In the genomic region with DNA sequence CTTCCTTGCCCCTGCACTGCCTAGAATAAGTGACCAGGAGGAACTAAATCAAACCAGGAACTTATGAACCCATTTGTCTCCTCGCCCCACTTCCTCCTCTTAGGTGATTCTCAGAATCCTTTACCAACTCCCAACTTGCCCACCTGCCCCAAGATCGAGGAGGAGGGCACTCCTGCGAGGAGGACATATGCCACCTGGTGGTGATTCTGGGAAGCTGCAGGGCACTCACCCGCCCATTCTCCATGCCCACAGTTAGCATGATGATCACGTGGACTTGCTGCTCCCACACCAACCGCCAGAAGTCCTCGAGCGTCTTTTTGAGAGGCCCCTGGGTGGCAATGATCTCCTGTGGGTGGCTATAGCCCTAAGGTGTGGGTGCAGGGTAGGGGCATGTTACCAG, we compare ENCODE assay signal across 9 mouse cellular contexts. TPM values are rescaled to one million over a fixed set of nuclear protein-coding genes. Genes with fewer than 3 reads are reported as not detected.
A peak's percentile ranks its signal among the peaks of the same experiment; 100 is the strongest.
DNase-seq lines count a peak whose midpoint lies in the region; ATAC-seq and TF ChIP-seq lines count a peak whose summit lies in the region.
"Had no signal": no experiment of that assay in that cellular context is flagged by ENCODE, and none has a peak within 500 bp of the region (broad histone marks: within the 10 kb centered on the region; RNA-seq: fewer than 3 reads in every experiment).

No protein-coding gene starts in this region.

- peak; percentile 35 to 36 for DNase-seq in cerebellum, adult 18-20 months
- no peak for DNase-seq in cerebellum, adult 11 months
- DNase-seq in testis, postnatal 14 days (ENCODE audit: low spot score) = no peak
- peak; percentile 70 for DNase-seq in embryonic facial prominence, embryonic 10.5 days (ENCODE audit: low spot score)
- peak; percentile 49 to 65 for DNase-seq in left cerebral cortex, postnatal 14 days (ENCODE audit: low spot score in 2 of 2)
- peak; percentile 62 to 65 for DNase-seq in thymus, postnatal 36 days

- H3K4me3 ChIP-seq in testis, adult 2 months (ENCODE audit: control insufficient read depth, low read depth, low read length) = no peak overlapping the region
- no peak overlapping the region for H3K4me3 ChIP-seq in embryonic facial prominence, embryonic 10.5 days
- H3K4me3 ChIP-seq: stomach, embryonic 15.5 days had no signal

- intact Hi-C loops in left cerebral cortex, postnatal 14 days (cut with DNase I) = loop anchor here (2.0 kb wide), 1 partner anchor 20 kb away; the partner anchor contains the start of gene Ptpn7

- no peak for TF ChIP-seq POLR2A in testis, adult 2 months (IDR thresholded peaks at IDR 0.05; ENCODE audit: control insufficient read depth, low read depth, low read length)

- WGBS in embryonic facial prominence, embryonic 10.5 days = 12% methylated on average over 8 of the region's 8 CpGs

- no peaks in the 10 kb centered on the region for H3K27me3 ChIP-seq in testis, adult 2 months (ENCODE audit: control insufficient read depth, insufficient read depth, low read length)
- H3K27me3 ChIP-seq in embryonic facial prominence, embryonic 10.5 days (replicated peaks; ENCODE audit: low read depth, poor library complexity, severe bottlenecking) = peaks cover 10% of the 10 kb centered on the region
- H3K27me3 ChIP-seq: stomach, embryonic 15.5 days had no signal

- no peaks in the 10 kb centered on the region for H3K36me3 ChIP-seq in testis, adult 2 months (ENCODE audit: control insufficient read depth, insufficient read depth, low read length)
- H3K36me3 ChIP-seq in embryonic facial prominence, embryonic 10.5 days (replicated peaks) = no peaks in the 10 kb centered on the region
- H3K36me3 ChIP-seq: stomach, embryonic 15.5 days had no signal

- TF ChIP-seq CTCF in testis, adult 2 months (IDR thresholded peaks at IDR 0.05; ENCODE audit: control insufficient read depth, insufficient read depth, insufficient replicate concordance, low read depth, low read length) = peak; percentile 88

- H3K27ac ChIP-seq in testis, adult 2 months (ENCODE audit: control insufficient read depth, insufficient read depth, low read depth, low read length) = no peak overlapping the region
- H3K27ac ChIP-seq in embryonic facial prominence, embryonic 10.5 days (replicated peaks) = no peak overlapping the region
- H3K27ac ChIP-seq: stomach, embryonic 15.5 days had no signal

- no peaks in the 10 kb centered on the region for H3K4me1 ChIP-seq in testis, adult 2 months (ENCODE audit: control insufficient read depth, insufficient read depth, low read length)
- peaks cover 20% of the 10 kb centered on the region for H3K4me1 ChIP-seq in embryonic facial prominence, embryonic 10.5 days
- H3K4me1 ChIP-seq: stomach, embryonic 15.5 days had no signal

- H3K9me3 ChIP-seq in embryonic facial prominence, embryonic 10.5 days = no peaks in the 10 kb centered on the region
- H3K9me3 ChIP-seq: stomach, embryonic 15.5 days had no signal

- peak; percentile 81 for ATAC-seq in monocyte, adult 5-6 weeks (replicated peaks; ENCODE audit: insufficient number of reproducible peaks, low FRiP score, low TSS enrichment, poor library complexity, severe bottlenecking)

RNA-seq across cellular contexts. Expression of gene Lgr6, which starts 7.6 kb away (rescaled TPM):
- 3.0 and 3.8 TPM in 2 replicates for polyA plus RNA-seq in testis, adult 2 months (2012; rRNA removed)
- polyA plus RNA-seq in embryonic facial prominence, embryonic 10.5 days (2016; fragmentation: Nextera tagmentation; extraction: Ambion mirVana) = 0.73 and 1.1 TPM in 2 replicates
- total RNA-seq in left cerebral cortex, postnatal 14 days (2021) = 1 to 10 TPM; 2.7 TPM
- total RNA-seq in monocyte, adult 5-6 weeks (2017) = 0.10 to 0.32 TPM in 2 of 3 replicates, not detected in the other

RNA-seq across cellular contexts. Expression of gene Ptpn7, which starts 19.8 kb away (rescaled TPM):
- polyA plus RNA-seq in testis, adult 2 months (2012; rRNA removed) = 2.6 TPM in 2 replicates
- polyA plus RNA-seq in embryonic facial prominence, embryonic 10.5 days (2016; fragmentation: Nextera tagmentation; extraction: Ambion mirVana) = 1.3 and 2.1 TPM in 2 replicates
- total RNA-seq in left cerebral cortex, postnatal 14 days (2021) = under 1 TPM in 1 of 2 experiments, not detected in 1; 0.19 TPM
- 25.1 to 87.0 TPM (median 26.0 TPM) in 3 replicates for total RNA-seq in monocyte, adult 5-6 weeks (2017)

RNA-seq across cellular contexts. Expression of gene Arl8a, which starts 34.0 kb away (rescaled TPM):
- polyA plus RNA-seq in testis, adult 2 months (2012; rRNA removed) = 16.9 and 20.6 TPM in 2 replicates
- 48.3 and 50.3 TPM in 2 replicates for polyA plus RNA-seq in embryonic facial prominence, embryonic 10.5 days (2016; fragmentation: Nextera tagmentation; extraction: Ambion mirVana)
- total RNA-seq in left cerebral cortex, postnatal 14 days (2021) = 100 to 1,000 TPM; 329 to 359 TPM
- total RNA-seq in monocyte, adult 5-6 weeks (2017) = 52.6 to 85.7 TPM (median 55.1 TPM) in 3 replicates

RNA-seq across cellular contexts. Expression of gene Gpr37l1, which starts 54.8 kb away (rescaled TPM):
- polyA plus RNA-seq in testis, adult 2 months (2012; rRNA removed) = 0.07 TPM in 1 of 2 replicates, not detected in the other
- not detected in 2 replicates for polyA plus RNA-seq in embryonic facial prominence, embryonic 10.5 days (2016; fragmentation: Nextera tagmentation; extraction: Ambion mirVana)
- total RNA-seq in left cerebral cortex, postnatal 14 days (2021) = 100 to 1,000 TPM; 148 to 163 TPM
- not detected in 3 replicates for total RNA-seq in monocyte, adult 5-6 weeks (2017)

Comparison
In these comparisons a context has a peak if more than half of its experiments do, and no peak if none do; other contexts are left out.
1. DNase-seq: peak in cerebellum, adult 18-20 months (2 of 2), embryonic facial prominence, embryonic 10.5 days (single experiment), left cerebral cortex, postnatal 14 days (2 of 2) and thymus, postnatal 36 days (2 of 2); none in cerebellum, adult 11 months (single experiment) and testis, postnatal 14 days (single experiment).
2. RNA of gene Ptpn7, which starts 19.8 kb away (total RNA-seq): 25.1 to 87.0 TPM in monocyte, adult 5-6 weeks; 0.19 TPM in left cerebral cortex, postnatal 14 days; every median in the first group is over 10 times any median in the second.